Mouse (Mus musculus) thymus, postnatal 10 days (tissue): ENCODE results near the gene Zmynd19.
"Not testable (repeated sequence)": the region's sequence is repeated elsewhere in the genome, so short reads cannot be mapped to it uniquely, and the experiment has no call there.

Experiments
- DNase-seq, 2 experiments: peaks; one replicate each; pipeline ENCODE4 v3.0.0; 2021; ENCODE audit warnings: low spot score in 2 of 2

Zmynd19 gene

GRCm38 (mm10) chr2:24942092-24942491, 7.5 kb upstream of the Zmynd19 start:
- DNase-seq: no peak

DNA sequence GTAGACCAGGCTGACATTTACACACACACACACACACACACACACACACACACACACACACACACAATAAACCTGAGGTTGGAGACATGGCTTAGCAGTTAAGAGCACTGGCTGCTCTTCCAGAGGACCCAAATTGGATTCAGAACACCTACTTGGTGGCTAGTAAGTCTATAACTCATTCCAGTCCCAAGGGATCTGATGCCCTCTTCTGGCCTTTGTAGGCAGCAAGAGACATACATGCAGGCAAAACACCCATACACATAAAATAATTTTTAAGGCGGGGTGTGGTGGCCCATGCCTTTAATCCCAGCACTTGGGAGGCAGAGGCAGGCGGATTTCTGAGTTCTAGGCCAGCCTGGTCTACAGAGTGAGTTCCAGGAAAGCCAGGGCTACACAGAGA, 5.3 kb upstream of the Zmynd19 start:
- DNase-seq: not testable (repeated sequence)

DNA sequence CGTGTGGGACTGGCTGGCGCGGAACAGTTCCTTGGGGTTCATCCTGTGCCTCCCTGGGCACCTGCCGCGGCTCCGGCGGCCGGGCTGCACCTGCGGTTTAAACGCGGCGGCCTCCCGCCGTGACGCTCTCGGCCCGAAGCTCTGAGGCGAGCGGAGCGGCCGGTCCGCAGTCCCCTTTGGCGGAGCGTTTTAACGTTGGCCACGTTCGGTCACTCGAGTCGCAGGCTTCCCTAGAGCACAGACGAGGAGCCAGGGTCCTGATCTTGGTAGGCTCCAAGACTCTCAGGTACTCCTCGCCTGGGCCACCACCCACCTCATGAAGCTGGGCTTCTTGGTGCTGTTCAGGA, 570 bp downstream of the Zmynd19 start:
- peak in 1 of 2 experiments; percentile 19 for DNase-seq

GRCm38 (mm10) chr2:24952537-24953055, 3.0 kb downstream of the Zmynd19 start:
- DNase-seq: no peak

DNA sequence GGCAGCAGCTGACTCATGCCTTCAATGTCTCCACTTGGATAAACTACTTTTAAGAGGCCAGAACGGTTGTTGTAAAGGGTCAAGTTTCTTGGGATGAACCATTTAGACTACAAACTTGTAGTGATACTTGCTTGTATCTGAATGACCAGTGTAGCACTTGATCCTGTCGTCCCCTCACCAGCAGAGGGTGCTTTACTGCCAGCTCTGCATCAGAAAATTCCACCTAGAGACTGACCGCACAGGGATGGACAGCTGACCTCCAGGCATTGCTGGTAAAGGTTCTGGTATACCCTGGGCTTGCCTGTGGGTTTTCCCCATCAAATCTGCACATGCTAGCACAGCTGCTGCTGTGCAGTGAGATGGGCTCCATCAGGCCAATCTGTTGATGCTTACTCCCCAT, 11.3 kb downstream of the Zmynd19 start:
- no peak for DNase-seq

- DNase-seq: peak; percentile 68 to 85
Measured at GRCm38 (mm10) chr2:24962304-24963000, 12.9 kb downstream of the Zmynd19 start, which contains the start of gene Dph7. Dph7 (plus strand) TSS chr2:24962400.

DNA sequence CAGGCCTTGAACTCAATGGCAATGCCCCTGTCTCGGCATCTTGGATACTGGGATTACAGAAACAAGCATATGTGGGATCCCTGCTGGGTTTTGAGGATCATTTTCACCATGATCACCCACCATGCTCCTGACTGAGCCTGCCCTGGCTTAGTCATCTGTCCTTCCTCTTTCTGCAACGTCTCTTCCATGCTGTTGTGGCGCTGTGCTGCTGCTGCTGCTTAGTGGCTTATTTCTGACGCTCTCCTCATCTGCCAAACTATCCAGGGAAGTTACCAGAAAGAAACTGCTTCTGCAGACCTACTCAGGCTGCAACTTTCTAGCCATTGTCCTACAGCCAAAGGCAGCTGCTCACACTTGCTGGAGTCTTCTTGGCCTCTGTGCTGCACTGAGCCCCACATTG, 20.8 kb downstream of the Zmynd19 start:
- no peak for DNase-seq

GRCm38 (mm10) chr2:24974452-24974851, 24.9 kb downstream of the Zmynd19 start:
- DNase-seq: peak in 1 of 2 experiments; percentile 15

- peak; percentile 93 for DNase-seq
Measured at GRCm38 (mm10) chr2:24974906-24975703, 25.5 kb downstream of the Zmynd19 start, which contains the start of gene Mrpl41. Mrpl41 (minus strand) TSS chr2:24975098.

DNA sequence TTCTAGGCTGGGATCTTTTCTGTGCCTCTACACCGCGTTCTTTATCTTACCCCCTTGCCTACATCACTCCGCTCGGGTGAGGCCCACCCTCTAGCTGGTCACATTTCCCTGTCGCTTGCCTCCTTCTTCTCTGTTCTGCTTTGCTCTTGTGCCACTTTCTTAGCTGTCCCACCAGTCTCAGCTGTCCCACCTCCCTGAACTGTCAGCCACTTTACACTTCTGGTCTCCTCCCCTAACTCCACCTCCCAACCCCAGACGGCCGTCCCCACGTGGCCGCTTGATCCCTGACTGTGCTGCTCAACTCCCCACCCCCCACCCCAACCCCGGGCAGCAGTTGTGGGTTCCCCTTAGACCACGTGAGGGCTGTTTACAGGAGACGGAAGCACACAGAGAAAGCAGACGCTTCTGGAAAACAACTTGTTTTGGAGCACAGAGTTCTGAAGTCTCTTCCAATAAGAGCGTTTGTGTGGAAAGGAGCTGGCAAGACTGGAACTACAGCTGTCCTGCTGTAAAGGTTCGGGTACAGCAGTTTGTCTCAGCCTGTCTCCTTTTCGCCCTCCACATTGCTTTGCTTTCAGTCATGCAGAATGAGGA, 26.2 kb downstream of the Zmynd19 start, which contains the start of gene Pnpla7:
Gene Pnpla7 (plus strand): TSS at position 330 of the 594 bp plus-strand sequence.
- peak; percentile 70 to 79 for DNase-seq

DNA sequence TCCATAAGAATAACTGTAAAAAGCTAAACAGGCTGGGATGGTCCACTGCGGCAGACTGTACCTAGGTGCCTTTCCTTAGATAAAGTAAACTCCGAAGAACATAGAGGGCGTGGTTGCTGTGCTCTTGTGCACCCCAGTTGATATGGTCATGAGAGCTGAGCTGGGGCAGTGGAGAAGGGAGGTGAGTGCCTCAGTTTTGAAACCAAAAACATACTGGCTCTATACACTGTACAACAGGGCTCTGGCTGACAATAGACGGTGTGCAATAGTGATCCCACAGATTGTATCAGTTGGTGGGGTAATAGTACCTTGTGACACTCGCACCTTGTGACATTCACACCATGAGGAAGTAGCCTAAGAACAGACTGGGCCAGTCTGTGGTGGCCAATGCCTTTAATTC, 27.4 kb downstream of the Zmynd19 start:
- no peak for DNase-seq

DNA sequence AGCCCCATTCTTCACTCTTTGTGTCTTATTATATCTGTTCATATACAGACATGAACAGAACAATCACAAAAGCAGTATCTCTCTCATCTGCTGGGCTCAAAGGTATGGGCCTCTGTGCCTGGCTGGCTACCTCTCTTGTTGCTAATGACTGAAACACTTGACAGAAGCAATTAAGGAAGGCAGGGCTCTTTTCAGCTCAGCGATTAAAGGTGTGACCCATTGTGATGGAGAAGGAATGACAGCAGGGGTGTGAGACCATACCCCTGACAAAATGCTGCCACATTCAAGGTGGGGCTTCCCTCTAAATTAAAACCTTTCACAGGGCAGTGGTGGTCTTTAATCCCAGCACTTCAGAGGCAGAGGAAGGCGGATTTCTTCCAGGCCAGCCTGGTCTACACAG, 38.2 kb downstream of the Zmynd19 start:
- no peak for DNase-seq

DNA sequence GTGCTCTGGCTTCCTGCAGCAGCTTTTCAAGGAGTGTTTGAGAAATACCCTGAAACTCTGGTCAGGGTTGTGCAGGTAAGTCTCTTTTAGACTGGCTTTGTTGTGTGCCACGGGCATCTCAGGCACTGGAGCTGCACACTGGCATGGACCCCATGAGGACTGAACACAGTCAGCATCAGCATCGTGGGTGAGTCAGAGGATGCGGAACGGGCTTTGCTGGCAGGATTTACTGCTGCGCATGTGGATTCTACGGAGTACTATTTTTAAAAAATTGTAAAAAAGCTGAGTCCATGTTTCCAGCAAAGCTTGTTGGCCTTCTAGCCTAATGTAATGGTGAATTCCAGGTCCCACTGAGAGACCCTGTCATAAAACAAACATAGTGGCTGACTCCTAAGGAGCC, 45.7 kb downstream of the Zmynd19 start:
- no peak for DNase-seq

- DNase-seq: no peak
Measured at GRCm38 (mm10) chr2:24996471-24996870, 46.9 kb downstream of the Zmynd19 start.

- peak; percentile 12 to 41 for DNase-seq
Measured at GRCm38 (mm10) chr2:25000544-25001235, 51.1 kb downstream of the Zmynd19 start.

DNA sequence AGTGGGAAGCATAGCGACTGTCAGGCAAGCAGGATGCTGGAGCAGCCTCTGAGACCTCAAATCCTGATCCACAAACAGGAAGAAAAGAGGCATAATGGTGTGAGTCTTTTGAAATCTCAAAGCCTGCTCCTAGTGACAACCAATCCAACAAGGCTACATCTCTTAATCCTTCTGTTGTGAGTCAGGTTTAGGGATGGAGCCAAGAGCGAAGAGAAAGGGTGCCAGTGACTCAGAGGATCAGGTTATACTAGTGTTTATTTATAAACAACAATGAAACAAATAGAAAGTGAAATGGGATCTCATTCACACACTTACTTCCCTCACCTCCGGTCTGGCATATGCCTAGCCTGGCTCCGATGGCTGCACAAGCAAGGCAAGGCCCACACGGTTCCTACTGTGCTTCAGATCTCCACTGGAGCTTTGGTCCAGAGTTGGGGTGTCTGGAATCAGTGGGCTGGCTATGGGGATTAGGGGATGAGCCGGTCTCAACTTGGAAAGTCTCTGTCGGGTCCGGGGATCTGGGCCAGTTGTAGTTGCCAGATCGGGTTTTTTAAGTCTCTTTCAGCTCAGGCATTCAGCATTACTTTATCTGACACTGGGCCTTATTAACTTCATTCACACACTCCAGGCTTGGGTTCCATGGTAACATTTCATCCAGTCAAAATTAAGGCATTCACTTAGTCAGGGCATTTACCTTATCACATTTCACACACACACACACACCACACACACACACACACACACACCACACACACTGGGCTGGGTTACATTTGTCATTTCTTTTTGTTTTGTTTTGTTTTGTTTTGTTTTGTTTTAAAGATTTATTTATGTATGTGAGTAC, 54.6 kb downstream of the Zmynd19 start:
- DNase-seq: no peak

GRCm38 (mm10) chr2:25006767-25007166, 57.2 kb downstream of the Zmynd19 start:
- no peak for DNase-seq

- DNase-seq: peak in 1 of 2 experiments; percentile 16
Measured at GRCm38 (mm10) chr2:25008250-25008649, 58.7 kb downstream of the Zmynd19 start.
